Mouse (Mus musculus) layer of hippocampus, adult 2 months (tissue): ENCODE measurements at regions not wholly inside any gene's neighbourhood (a gene's known extent, or its start where the extent isn't known, plus 50 kb on each side); places are given as distances from the start of the nearest gene placed in this dataset.

ENCODE experiments used
- DNase-seq, 2 experiments: peaks; one replicate each; pipeline ENCODE4 v3.0.0; 2022; ENCODE audit warnings: low spot score in 2 of 2
- H3K27ac ChIP-seq: fragments of 200-600 bp; 2 replicates; pipeline ENCODE4 v1.8.1; 2022
- H3K4me3 ChIP-seq: fragments of 200-600 bp; 2 replicates; pipeline ENCODE4 v1.8.1; 2022; ENCODE audit warnings: mild to moderate bottlenecking
- CTCF ChIP-seq: fragments of 200-600 bp; conservative IDR thresholded peaks from 2 replicates; pipeline ENCODE4 v1.8.1; 2022; ENCODE audit warnings: antibody characterized with exemption, mild to moderate bottlenecking, moderate library complexity

GRCm38 (mm10) chr2:180404168-180404567 lies 51.9 kb upstream of the Slco4a1 start:
- no peak for DNase-seq
- no peak for TF ChIP-seq CTCF

GRCm38 (mm10) chr2:180403621-180404020 lies 52.4 kb upstream of the Slco4a1 start:
- Histone ChIP-seq H3K27ac (no peak overlapping the region), H3K4me3 (no peak overlapping the region)
- TF ChIP-seq CTCF, result no peak
- no peak for DNase-seq

More at GRCm38 (mm10) chr2:180404168-180404567, 51.9 kb upstream of the Slco4a1 start:
- H3K27ac ChIP-seq, result no peak overlapping the region
- H3K4me3 ChIP-seq, result no peak overlapping the region

- TF ChIP-seq CTCF, result no peak
These were observed 53.1 kb upstream of the Slco4a1 start for GRCm38 (mm10) chr2:180402851-180403459.

GRCm38 (mm10) chr2:180402433-180402832 lies 53.6 kb upstream of the Slco4a1 start:
- no peak for DNase-seq
- no peak for TF ChIP-seq CTCF
- Histone ChIP-seq H3K4me3 (no peak overlapping the region), H3K27ac (no peak overlapping the region)

More at GRCm38 (mm10) chr2:180402851-180403459, 53.1 kb upstream of the Slco4a1 start:
- no peak for DNase-seq
- Histone ChIP-seq H3K4me3 (no peak overlapping the region), H3K27ac (no peak overlapping the region)

GRCm38 (mm10) chr2:180401409-180402391 lies 54.3 kb upstream of the Slco4a1 start:
- TF ChIP-seq CTCF, result no peak
- Histone ChIP-seq H3K27ac (no peak overlapping the region), H3K4me3 (no peak overlapping the region)
- DNase-seq, result no peak

- Histone ChIP-seq H3K4me3 (no peak overlapping the region), H3K27ac (no peak overlapping the region)
- no peak for DNase-seq
- TF ChIP-seq CTCF, result no peak
These were observed 55.5 kb upstream of the Slco4a1 start for GRCm38 (mm10) chr2:180400514-180401019.

GRCm38 (mm10) chr2:180399651-180400513 lies 56.2 kb upstream of the Slco4a1 start:
- no peak overlapping the region for H3K27ac ChIP-seq
- no peak overlapping the region for H3K4me3 ChIP-seq
- no peak for DNase-seq
- no peak for TF ChIP-seq CTCF

GRCm38 (mm10) chr2:180398851-180399447 lies 57.1 kb upstream of the Slco4a1 start:
- DNase-seq, result no peak
- no peak for TF ChIP-seq CTCF
- H3K4me3 ChIP-seq, result no peak overlapping the region
- no peak overlapping the region for H3K27ac ChIP-seq

- DNase-seq, result no peak
- no peak overlapping the region for H3K4me3 ChIP-seq
- TF ChIP-seq CTCF, result no peak
- no peak overlapping the region for H3K27ac ChIP-seq
These were observed 57.6 kb upstream of the Slco4a1 start for GRCm38 (mm10) chr2:180398481-180398754.

- TF ChIP-seq CTCF, result no peak
- no peak overlapping the region for H3K4me3 ChIP-seq
- no peak for DNase-seq
- H3K27ac ChIP-seq, result no peak overlapping the region
These were observed 58.1 kb upstream of the Slco4a1 start for GRCm38 (mm10) chr2:180397723-180398480.

- Histone ChIP-seq H3K27ac (no peak overlapping the region), H3K4me3 (no peak overlapping the region)
- DNase-seq, result no peak
- TF ChIP-seq CTCF, result no peak
These were observed 59.2 kb upstream of the Slco4a1 start for GRCm38 (mm10) chr2:180396664-180397377.

GRCm38 (mm10) chr2:180396211-180396610 lies 59.8 kb upstream of the Slco4a1 start:
- no peak overlapping the region for H3K4me3 ChIP-seq
- H3K27ac ChIP-seq, result no peak overlapping the region
- DNase-seq, result no peak
- TF ChIP-seq CTCF, result no peak
